Mouse (Mus musculus): ENCODE results near the gene Scand1. TPM values are rescaled to one million over a fixed set of nuclear protein-coding genes. Genes with fewer than 3 reads are reported as not detected.

Scand1 gene
- polyA plus RNA-seq, 1 experiment from 2014 or later = 63.8 TPM

GRCm38 (mm10) chr2:156311841-156312291, 638 bp downstream of the Scand1 start:
- peak overlapping the region; percentile 90 for H3K4me3 ChIP-seq (ENCODE audit: low read depth, low read length)
- H3K4me1 ChIP-seq (ENCODE audit: control insufficient read depth, insufficient read depth, low read length) = no peaks in the 10 kb centered on the region
- peak overlapping the region; percentile 96 for H3K27ac ChIP-seq (ENCODE audit: low read depth, low read length)
- no peak for DNase-seq (ENCODE audit: low spot score)
- peak; percentile 35 for ATAC-seq (ENCODE audit: insufficient read depth, low FRiP score, low TSS enrichment)
- no peaks in the 10 kb centered on the region for H3K27me3 ChIP-seq (ENCODE audit: control insufficient read depth, insufficient read depth, low read length)
- H3K9me3 ChIP-seq (ENCODE audit: control insufficient read depth, low read length) = no peaks in the 10 kb centered on the region
- peak overlapping the region; percentile 97 for H3K9ac ChIP-seq (ENCODE audit: low read length)
- no peaks in the 10 kb centered on the region for H3K36me3 ChIP-seq (ENCODE audit: control insufficient read depth, insufficient read depth, low read length)
- under 1% methylated on average over 51 of the region's 53 CpGs for WGBS
- peak overlapping the region; percentile 73 for H3K4me2 ChIP-seq (ENCODE audit: low read depth)

DNA sequence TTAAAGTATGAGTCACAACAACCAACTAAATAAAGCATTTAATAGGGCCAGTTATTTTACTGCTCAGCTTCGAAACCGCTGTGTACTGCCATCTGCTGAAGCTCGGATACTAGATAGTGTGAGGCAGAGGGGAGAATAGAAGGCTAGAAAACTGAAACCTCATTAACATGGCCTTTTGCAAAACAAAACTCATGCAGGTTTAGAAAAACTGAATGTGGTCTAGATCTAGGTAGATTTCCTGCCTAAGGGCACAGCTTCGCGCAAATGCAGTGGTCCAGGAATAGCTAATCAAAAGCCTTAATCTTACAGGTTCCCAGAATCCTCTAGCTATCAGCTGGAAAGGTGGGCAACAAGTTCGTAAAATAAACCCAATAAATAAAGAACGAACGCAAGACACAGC, 1.1 kb downstream of the Scand1 start:
- no peak for DNase-seq (ENCODE audit: low spot score)
- WGBS = 25% methylated on average over 8 of the region's 8 CpGs
- Histone ChIP-seq H3K27me3 (ENCODE audit: control insufficient read depth, insufficient read depth, low read length) (no peaks in the 10 kb centered on the region), H3K27ac (ENCODE audit: low read depth, low read length) (peak overlapping the region; percentile 96), H3K9ac (ENCODE audit: low read length) (peak overlapping the region; percentile 97), H3K4me2 (ENCODE audit: low read depth) (peak overlapping the region; percentile 73), H3K4me1 (ENCODE audit: control insufficient read depth, insufficient read depth, low read length) (no peaks in the 10 kb centered on the region), H3K4me3 (ENCODE audit: low read depth, low read length) (peak overlapping the region; percentile 90), H3K36me3 (ENCODE audit: control insufficient read depth, insufficient read depth, low read length) (no peaks in the 10 kb centered on the region), H3K9me3 (ENCODE audit: control insufficient read depth, low read length) (no peaks in the 10 kb centered on the region)
- ATAC-seq (ENCODE audit: insufficient read depth, low FRiP score, low TSS enrichment) = no peak

DNA sequence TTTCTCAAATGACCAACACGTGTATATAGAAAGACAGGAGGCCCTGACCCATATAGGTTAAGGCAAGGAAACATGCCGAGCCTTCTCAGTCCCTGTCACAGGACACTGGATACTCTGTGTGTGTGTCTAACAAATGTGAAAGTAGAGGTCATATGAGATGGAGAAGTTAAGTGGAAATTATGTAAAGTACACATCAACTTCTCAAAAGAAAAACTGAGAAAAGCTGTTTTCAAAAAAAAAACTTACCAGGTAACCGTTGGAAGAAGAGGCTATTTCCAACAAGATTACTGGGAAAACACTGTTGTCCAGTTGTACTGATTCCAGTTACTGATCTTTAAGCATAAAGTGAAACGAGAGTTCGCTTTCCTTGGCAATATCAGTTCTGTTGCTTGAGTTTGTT, 1.6 kb downstream of the Scand1 start:
- WGBS = 88% methylated on average over 5 of the region's 5 CpGs
- no peaks in the 10 kb centered on the region for H3K27me3 ChIP-seq (ENCODE audit: control insufficient read depth, insufficient read depth, low read length)
- no peaks in the 10 kb centered on the region; the same call in 1 of the 2 replicates for H3K36me3 ChIP-seq (ENCODE audit: control insufficient read depth, insufficient read depth, low read length)
- no peaks in the 10 kb centered on the region for H3K4me1 ChIP-seq (ENCODE audit: control insufficient read depth, insufficient read depth, low read length)
- no peaks in the 10 kb centered on the region for H3K9me3 ChIP-seq (ENCODE audit: control insufficient read depth, low read length)
- ATAC-seq (ENCODE audit: insufficient read depth, low FRiP score, low TSS enrichment) (no peak), DNase-seq (ENCODE audit: low spot score) (no peak)
- H3K4me2 ChIP-seq (ENCODE audit: low read depth) = no peak overlapping the region; the same call in 1 of the 2 replicates
- no peak overlapping the region for H3K27ac ChIP-seq (ENCODE audit: low read depth, low read length)
- no peak overlapping the region for H3K9ac ChIP-seq (ENCODE audit: low read length)
- peak overlapping the region; percentile 90; the same call in 1 of the 2 replicates for H3K4me3 ChIP-seq (ENCODE audit: low read depth, low read length)

DNA sequence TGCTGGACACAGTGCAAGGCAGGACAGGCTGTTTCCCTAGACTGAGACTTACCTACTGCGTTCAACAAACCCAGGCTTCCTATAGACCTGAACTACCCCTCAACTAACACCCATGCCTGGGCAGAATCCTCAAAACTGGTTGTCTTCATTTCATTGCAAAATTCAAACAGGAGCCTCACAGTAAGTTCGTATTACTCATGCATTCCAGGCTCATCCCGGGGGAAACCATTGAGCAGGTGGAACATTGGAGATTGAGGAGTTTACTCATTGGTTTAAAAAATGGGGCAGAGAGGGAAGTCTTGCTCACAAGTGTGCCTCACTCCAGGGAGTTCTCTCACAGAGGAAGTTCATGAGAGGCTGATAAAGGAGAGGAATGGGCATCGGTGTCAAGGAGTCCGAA, 2.0 kb downstream of the Scand1 start:
- no peaks in the 10 kb centered on the region; the same call in 1 of the 2 replicates for H3K36me3 ChIP-seq (ENCODE audit: control insufficient read depth, insufficient read depth, low read length)
- no peak overlapping the region for H3K4me3 ChIP-seq (ENCODE audit: low read depth, low read length)
- H3K27me3 ChIP-seq (ENCODE audit: control insufficient read depth, insufficient read depth, low read length) = no peaks in the 10 kb centered on the region
- no peaks in the 10 kb centered on the region for H3K9me3 ChIP-seq (ENCODE audit: control insufficient read depth, low read length)
- ATAC-seq (ENCODE audit: insufficient read depth, low FRiP score, low TSS enrichment) (no peak), DNase-seq (ENCODE audit: low spot score) (no peak)
- H3K27ac ChIP-seq (ENCODE audit: low read depth, low read length) = no peak overlapping the region
- 93% methylated on average over 5 of the region's 5 CpGs for WGBS
- no peak overlapping the region for H3K9ac ChIP-seq (ENCODE audit: low read length)
- H3K4me2 ChIP-seq (ENCODE audit: low read depth) = no peak overlapping the region
- H3K4me1 ChIP-seq (ENCODE audit: control insufficient read depth, insufficient read depth, low read length) = no peaks in the 10 kb centered on the region

- H3K9ac ChIP-seq (ENCODE audit: low read length) = no peak overlapping the region
- no peaks in the 10 kb centered on the region; the same call in 1 of the 2 replicates for H3K36me3 ChIP-seq (ENCODE audit: control insufficient read depth, insufficient read depth, low read length)
- H3K27me3 ChIP-seq (ENCODE audit: control insufficient read depth, insufficient read depth, low read length) = no peaks in the 10 kb centered on the region
- no peak overlapping the region for H3K4me3 ChIP-seq (ENCODE audit: low read depth, low read length)
- H3K27ac ChIP-seq (ENCODE audit: low read depth, low read length) = no peak overlapping the region
- DNase-seq (ENCODE audit: low spot score) = no peak
- ATAC-seq (ENCODE audit: insufficient read depth, low FRiP score, low TSS enrichment) = no peak
- H3K9me3 ChIP-seq (ENCODE audit: control insufficient read depth, low read length) = no peaks in the 10 kb centered on the region
- 94% methylated on average over 5 of the region's 5 CpGs for WGBS
- H3K4me2 ChIP-seq (ENCODE audit: low read depth) = no peak overlapping the region
- H3K4me1 ChIP-seq (ENCODE audit: control insufficient read depth, insufficient read depth, low read length) = no peaks in the 10 kb centered on the region
Observed at GRCm38 (mm10) chr2:156309948-156310347, 2.6 kb downstream of the Scand1 start.

- no peak overlapping the region for H3K27ac ChIP-seq (ENCODE audit: low read depth, low read length)
- ATAC-seq (ENCODE audit: insufficient read depth, low FRiP score, low TSS enrichment) (no peak), DNase-seq (ENCODE audit: low spot score) (peak; percentile 34)
- no peak overlapping the region for H3K9ac ChIP-seq (ENCODE audit: low read length)
- no peak overlapping the region for H3K4me2 ChIP-seq (ENCODE audit: low read depth)
- peaks cover 3% of the 10 kb centered on the region for H3K36me3 ChIP-seq (ENCODE audit: control insufficient read depth, insufficient read depth, low read length)
- no peak overlapping the region for H3K4me3 ChIP-seq (ENCODE audit: low read depth, low read length)
- H3K27me3 ChIP-seq (ENCODE audit: control insufficient read depth, insufficient read depth, low read length) = no peaks in the 10 kb centered on the region
- H3K4me1 ChIP-seq (ENCODE audit: control insufficient read depth, insufficient read depth, low read length) = no peaks in the 10 kb centered on the region
- 70% methylated on average over 5 of the region's 5 CpGs for WGBS
- no peaks in the 10 kb centered on the region for H3K9me3 ChIP-seq (ENCODE audit: control insufficient read depth, low read length)
Observed at GRCm38 (mm10) chr2:156307261-156307660, 5.2 kb downstream of the Scand1 start.

DNA sequence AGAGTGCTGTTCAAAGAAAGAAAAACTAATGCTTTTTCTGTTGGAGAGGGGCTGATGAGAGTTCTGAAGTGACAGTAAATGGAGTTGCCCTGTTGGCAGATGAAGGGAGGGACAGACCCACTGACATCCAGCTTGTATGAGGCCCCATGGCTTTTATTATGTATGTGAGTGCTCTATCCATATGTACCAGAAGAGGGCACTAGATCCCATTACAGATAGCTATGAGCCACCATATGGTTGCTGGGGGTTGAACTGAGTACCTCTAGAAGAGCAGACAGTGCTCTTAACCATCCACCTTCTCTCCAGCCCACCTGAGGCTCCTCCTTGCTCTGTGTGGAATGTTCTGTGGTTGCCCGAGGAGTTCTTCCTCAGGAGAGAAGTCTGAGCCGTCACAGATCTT, 6.7 kb downstream of the Scand1 start:
- Histone ChIP-seq H3K27ac (ENCODE audit: low read depth, low read length) (no peak overlapping the region), H3K36me3 (ENCODE audit: control insufficient read depth, insufficient read depth, low read length) (peaks cover 3% of the 10 kb centered on the region), H3K9ac (ENCODE audit: low read length) (no peak overlapping the region), H3K4me3 (ENCODE audit: low read depth, low read length) (no peak overlapping the region), H3K9me3 (ENCODE audit: control insufficient read depth, low read length) (no peaks in the 10 kb centered on the region), H3K27me3 (ENCODE audit: control insufficient read depth, insufficient read depth, low read length) (no peaks in the 10 kb centered on the region), H3K4me2 (ENCODE audit: low read depth) (no peak overlapping the region), H3K4me1 (ENCODE audit: control insufficient read depth, insufficient read depth, low read length) (no peaks in the 10 kb centered on the region)
- ATAC-seq (ENCODE audit: insufficient read depth, low FRiP score, low TSS enrichment) (no peak), DNase-seq (ENCODE audit: low spot score) (peak; percentile 19)
- 89% methylated on average over 2 of the region's 2 CpGs for WGBS

- Histone ChIP-seq H3K9me3 (ENCODE audit: control insufficient read depth, low read length) (no peaks in the 10 kb centered on the region), H3K4me2 (ENCODE audit: low read depth) (no peak overlapping the region), H3K4me1 (ENCODE audit: control insufficient read depth, insufficient read depth, low read length) (no peaks in the 10 kb centered on the region), H3K27ac (ENCODE audit: low read depth, low read length) (no peak overlapping the region), H3K9ac (ENCODE audit: low read length) (no peak overlapping the region), H3K4me3 (ENCODE audit: low read depth, low read length) (no peak overlapping the region), H3K36me3 (ENCODE audit: control insufficient read depth, insufficient read depth, low read length) (peaks cover 3% of the 10 kb centered on the region), H3K27me3 (ENCODE audit: control insufficient read depth, insufficient read depth, low read length) (no peaks in the 10 kb centered on the region)
- DNase-seq (ENCODE audit: low spot score) = no peak
- 95% methylated on average over 4 of the region's 4 CpGs for WGBS
- ATAC-seq (ENCODE audit: insufficient read depth, low FRiP score, low TSS enrichment) = no peak
Observed at GRCm38 (mm10) chr2:156304351-156304750, 8.2 kb downstream of the Scand1 start.

- H3K4me3 ChIP-seq (ENCODE audit: low read depth, low read length) = no peak overlapping the region
- H3K36me3 ChIP-seq (ENCODE audit: control insufficient read depth, insufficient read depth, low read length) = peaks cover 5% of the 10 kb centered on the region
- H3K9me3 ChIP-seq (ENCODE audit: control insufficient read depth, low read length) = no peaks in the 10 kb centered on the region
- ATAC-seq (ENCODE audit: insufficient read depth, low FRiP score, low TSS enrichment) (no peak), DNase-seq (ENCODE audit: low spot score) (no peak)
- H3K4me2 ChIP-seq (ENCODE audit: low read depth) = no peak overlapping the region
- no peak overlapping the region for H3K27ac ChIP-seq (ENCODE audit: low read depth, low read length)
- no peaks in the 10 kb centered on the region for H3K4me1 ChIP-seq (ENCODE audit: control insufficient read depth, insufficient read depth, low read length)
- H3K9ac ChIP-seq (ENCODE audit: low read length) = no peak overlapping the region
- no peaks in the 10 kb centered on the region for H3K27me3 ChIP-seq (ENCODE audit: control insufficient read depth, insufficient read depth, low read length)
- WGBS = 91% methylated on average over 4 of the region's 4 CpGs
Observed at GRCm38 (mm10) chr2:156302063-156302462, 10.4 kb downstream of the Scand1 start.

All from neural tube, embryonic 11.5 days (tissue).